Mouse (Mus musculus): ENCODE measurements around the gene Cyp2w1. TPM values are rescaled to one million over a fixed set of nuclear protein-coding genes. Genes with fewer than 3 reads are reported as not detected.

Gene Cyp2w1
- polyA plus RNA-seq, 1 experiment from 2014 or later: not detected

DNA sequence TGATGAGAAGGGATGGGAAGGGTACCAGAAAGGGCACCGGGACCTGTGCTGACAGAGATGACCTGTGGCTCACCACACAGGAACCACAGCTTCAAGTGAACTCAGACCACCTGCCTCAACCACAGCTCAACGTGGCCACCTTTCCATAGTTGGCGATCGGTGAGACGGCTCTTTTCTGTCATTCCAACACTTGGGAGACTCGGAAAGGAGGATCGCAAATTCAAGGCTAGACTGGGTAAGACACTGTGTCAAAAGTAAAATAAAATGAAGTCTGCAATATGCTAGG lies 25.8 kb downstream of the Cyp2w1 start:
- peak overlapping the region; percentile 100 for H3K27ac ChIP-seq (replicated peaks)
- H3K4me1 ChIP-seq (replicated peaks): peaks cover 92% of the 10 kb centered on the region

DNA sequence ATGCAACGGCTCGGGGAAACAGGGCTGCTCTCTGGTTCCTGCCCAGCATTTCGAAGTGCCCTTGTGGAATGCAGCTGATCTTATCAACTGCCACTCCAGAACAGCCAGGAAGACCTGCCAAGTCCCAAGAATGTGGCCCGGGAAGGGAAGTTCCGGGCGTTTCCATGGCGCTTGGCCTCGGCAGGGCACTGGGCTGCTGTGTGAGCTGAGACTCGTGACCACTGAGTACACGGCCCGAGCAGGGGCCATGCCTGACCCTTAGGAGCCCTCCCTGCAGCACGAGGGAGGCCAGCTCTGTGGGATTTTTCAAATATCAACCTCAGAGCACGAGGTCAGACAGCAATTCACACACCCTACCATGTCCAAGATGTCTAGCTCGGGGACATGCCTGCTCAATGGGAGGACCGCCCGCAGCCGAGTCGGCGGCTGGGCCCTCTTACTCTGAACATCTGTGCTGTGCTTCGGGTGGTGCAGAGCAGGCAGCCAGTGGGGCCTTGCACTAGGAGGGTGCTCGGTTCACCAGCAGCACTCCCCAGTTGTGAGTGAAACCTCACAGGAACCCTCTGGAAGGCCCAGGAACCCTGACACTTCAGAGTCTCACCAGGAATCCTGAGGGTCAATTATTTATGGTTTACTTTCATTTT lies 26.7 kb downstream of the Cyp2w1 start:
- H3K27me3 ChIP-seq: no peaks in the 10 kb centered on the region
- H3K4me2 ChIP-seq: peak overlapping the region; percentile 94
- no peak for ATAC-seq (ENCODE audit: insufficient read depth)
- peak overlapping the region; percentile 90 for H3K9ac ChIP-seq
- WGBS (ENCODE audit: insufficient replicate concordance): 15% methylated on average over 21 of the region's 21 CpGs
- peak overlapping the region; percentile 100 for H3K27ac ChIP-seq (replicated peaks)
- H3K4me1 ChIP-seq (replicated peaks): peaks cover 92% of the 10 kb centered on the region
- H3K36me3 ChIP-seq (replicated peaks): peaks cover 3% of the 10 kb centered on the region; the same call in 1 of the 2 replicates
- H3K4me3 ChIP-seq (replicated peaks): peak overlapping the region; percentile 91
- no peaks in the 10 kb centered on the region for H3K9me3 ChIP-seq (replicated peaks)

More for the DNA sequence above, 25.8 kb downstream of the Cyp2w1 start:
- no peaks in the 10 kb centered on the region for H3K36me3 ChIP-seq (replicated peaks)
- WGBS (ENCODE audit: insufficient replicate concordance): 55% methylated on average over 7 of the region's 7 CpGs
- no peaks in the 10 kb centered on the region for H3K27me3 ChIP-seq
- H3K9me3 ChIP-seq (replicated peaks): no peaks in the 10 kb centered on the region
- no peak for ATAC-seq (ENCODE audit: insufficient read depth)
- peak overlapping the region; percentile 21; the same call in 1 of the 2 replicates for H3K9ac ChIP-seq
- peak overlapping the region; percentile 47; the same call in 1 of the 2 replicates for H3K4me2 ChIP-seq
- no peak overlapping the region; the same call in 1 of the 2 replicates for H3K4me3 ChIP-seq (replicated peaks)

DNA sequence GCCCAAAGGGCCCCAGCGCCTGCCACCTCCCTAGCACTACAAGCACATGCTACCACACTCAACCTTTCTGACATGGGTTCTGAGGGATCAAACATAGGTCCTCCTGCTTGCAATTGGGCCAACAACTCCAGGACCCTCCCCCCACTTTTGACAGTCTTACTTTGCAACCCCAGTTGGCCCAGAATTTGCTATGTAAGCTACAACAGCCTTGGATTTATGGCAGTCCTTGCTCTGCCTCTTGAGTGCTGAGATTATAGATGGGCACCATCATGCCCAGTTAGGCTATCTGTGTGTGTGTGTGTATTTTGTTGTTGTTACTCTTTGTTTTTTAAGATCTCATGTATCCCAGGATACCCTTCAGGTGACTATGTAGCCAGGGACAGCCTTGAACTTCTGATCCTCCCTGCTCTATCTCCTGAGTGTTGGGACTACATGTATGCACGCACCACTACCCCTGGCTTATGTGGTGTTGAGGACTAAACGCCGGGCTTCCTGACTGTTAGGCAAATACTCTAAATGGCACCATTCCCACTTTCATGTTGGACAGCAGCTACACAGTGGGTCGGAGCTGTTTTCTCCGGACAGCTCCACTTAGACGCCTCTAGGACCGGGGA lies 27.5 kb downstream of the Cyp2w1 start:
- Histone ChIP-seq H3K27me3 (no peaks in the 10 kb centered on the region), H3K9me3 (replicated peaks) (no peaks in the 10 kb centered on the region), H3K4me3 (replicated peaks) (peak overlapping the region; percentile 91), H3K36me3 (replicated peaks) (peaks cover 10% of the 10 kb centered on the region), H3K4me1 (replicated peaks) (peaks cover 92% of the 10 kb centered on the region), H3K27ac (replicated peaks) (peak overlapping the region; percentile 100), H3K9ac (peak overlapping the region; percentile 90), H3K4me2 (peak overlapping the region; percentile 94)
- 5% methylated on average over 8 of the region's 8 CpGs for WGBS (ENCODE audit: insufficient replicate concordance)
- peak; percentile 1; the same call in 1 of the 2 replicates for ATAC-seq (ENCODE audit: insufficient read depth)

GRCm38 (mm10) chr5:139380385-139381248 lies 28.2 kb downstream of the Cyp2w1 start:
- Histone ChIP-seq H3K4me2 (peak overlapping the region; percentile 94), H3K36me3 (replicated peaks) (peaks cover 17% of the 10 kb centered on the region), H3K4me3 (replicated peaks) (peak overlapping the region; percentile 91), H3K27me3 (no peaks in the 10 kb centered on the region), H3K4me1 (replicated peaks) (peaks cover 92% of the 10 kb centered on the region), H3K9ac (peak overlapping the region; percentile 90), H3K27ac (replicated peaks) (peak overlapping the region; percentile 100), H3K9me3 (replicated peaks) (no peaks in the 10 kb centered on the region)
- ATAC-seq (ENCODE audit: insufficient read depth): peak; percentile 71
- WGBS (ENCODE audit: insufficient replicate concordance): under 1% methylated on average over 73 of the region's 73 CpGs

GRCm38 (mm10) chr5:139381586-139382513 lies 29.4 kb downstream of the Cyp2w1 start:
- Histone ChIP-seq H3K4me2 (peak overlapping the region; percentile 94), H3K4me1 (replicated peaks) (peaks cover 92% of the 10 kb centered on the region), H3K36me3 (replicated peaks) (peaks cover 26% of the 10 kb centered on the region), H3K27ac (replicated peaks) (peak overlapping the region; percentile 100), H3K9ac (peak overlapping the region; percentile 90), H3K9me3 (replicated peaks) (no peaks in the 10 kb centered on the region), H3K4me3 (replicated peaks) (peak overlapping the region; percentile 91), H3K27me3 (no peaks in the 10 kb centered on the region)
- WGBS (ENCODE audit: insufficient replicate concordance): 17% methylated on average over 18 of the region's 18 CpGs
- ATAC-seq (ENCODE audit: insufficient read depth): peak; percentile 58

DNA sequence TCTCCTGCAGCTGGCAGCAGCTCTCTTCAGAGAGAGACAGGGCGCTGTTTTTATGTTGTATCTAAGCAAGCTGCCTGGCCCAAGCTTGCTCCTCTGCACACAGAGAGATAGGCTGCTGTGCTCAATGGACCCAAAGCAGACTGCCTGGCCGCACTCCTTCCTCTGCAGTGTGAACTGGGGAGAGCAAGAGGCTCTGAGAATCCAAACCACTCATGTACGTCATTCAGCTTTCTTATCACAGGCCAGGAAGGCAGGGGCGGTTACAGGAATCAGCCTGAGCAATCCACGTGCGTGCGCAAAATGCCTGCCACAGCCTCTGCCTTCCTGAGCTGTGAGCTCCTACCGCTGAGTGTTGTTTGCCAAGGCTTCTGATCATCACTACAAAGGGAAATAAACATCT lies 30.3 kb downstream of the Cyp2w1 start:
- WGBS (ENCODE audit: insufficient replicate concordance): 6% methylated on average over 8 of the region's 8 CpGs
- peak; percentile 72 for ATAC-seq (ENCODE audit: insufficient read depth)
- H3K27me3 ChIP-seq: no peaks in the 10 kb centered on the region
- peak overlapping the region; percentile 100 for H3K27ac ChIP-seq (replicated peaks)
- no peaks in the 10 kb centered on the region for H3K9me3 ChIP-seq (replicated peaks)
- peak overlapping the region; percentile 90 for H3K9ac ChIP-seq
- peak overlapping the region; percentile 91 for H3K4me3 ChIP-seq (replicated peaks)
- H3K4me1 ChIP-seq (replicated peaks): peaks cover 92% of the 10 kb centered on the region
- peak overlapping the region; percentile 94 for H3K4me2 ChIP-seq
- peaks cover 27% of the 10 kb centered on the region for H3K36me3 ChIP-seq (replicated peaks)

- H3K27ac ChIP-seq (replicated peaks): peak overlapping the region; percentile 100
- no peaks in the 10 kb centered on the region for H3K9me3 ChIP-seq (replicated peaks)
- peaks cover 27% of the 10 kb centered on the region for H3K36me3 ChIP-seq (replicated peaks)
- whole genome bisulfite sequencing (ENCODE audit: insufficient replicate concordance): 32% methylated on average over 9 of the region's 9 CpGs
- H3K4me1 ChIP-seq (replicated peaks): peaks cover 92% of the 10 kb centered on the region
- H3K9ac ChIP-seq: peak overlapping the region; percentile 90
- H3K4me2 ChIP-seq: peak overlapping the region; percentile 94
- H3K27me3 ChIP-seq: no peaks in the 10 kb centered on the region
- no peak for ATAC-seq (ENCODE audit: insufficient read depth)
- peak overlapping the region; percentile 91 for H3K4me3 ChIP-seq (replicated peaks)
Measured at GRCm38 (mm10) chr5:139383234-139383633, 30.8 kb downstream of the Cyp2w1 start.

DNA sequence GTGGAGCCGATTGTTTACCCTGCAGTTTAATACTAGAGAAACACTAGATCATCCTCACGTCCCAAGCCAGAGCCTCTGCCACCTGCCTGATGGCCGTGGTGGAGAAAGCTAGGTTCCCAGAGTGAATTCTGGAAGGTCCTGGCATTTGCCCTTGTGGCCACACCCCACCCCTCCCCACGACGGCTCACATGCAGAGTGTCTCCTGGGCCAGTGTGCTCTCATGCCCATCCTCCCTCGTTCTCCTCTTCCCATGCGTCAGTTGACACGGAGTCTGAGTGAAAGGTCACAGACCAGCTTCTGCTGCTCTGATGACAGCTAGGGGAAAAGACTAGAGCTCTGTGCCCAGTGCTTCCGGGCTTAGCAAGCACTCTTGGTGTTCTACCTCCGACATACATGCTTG lies 32.1 kb downstream of the Cyp2w1 start:
- Histone ChIP-seq H3K4me1 (replicated peaks) (peaks cover 92% of the 10 kb centered on the region), H3K27me3 (no peaks in the 10 kb centered on the region), H3K9me3 (replicated peaks) (no peaks in the 10 kb centered on the region), H3K36me3 (replicated peaks) (peaks cover 27% of the 10 kb centered on the region), H3K4me3 (replicated peaks) (no peak overlapping the region), H3K9ac (peak overlapping the region; percentile 90; the same call in 1 of the 2 replicates), H3K27ac (replicated peaks) (peak overlapping the region; percentile 100), H3K4me2 (peak overlapping the region; percentile 94)
- WGBS (ENCODE audit: insufficient replicate concordance): 54% methylated on average over 10 of the region's 10 CpGs
- ATAC-seq (ENCODE audit: insufficient read depth): no peak

- Histone ChIP-seq H3K4me2 (peak overlapping the region; percentile 87), H3K36me3 (replicated peaks) (peaks cover 31% of the 10 kb centered on the region), H3K9me3 (replicated peaks) (no peaks in the 10 kb centered on the region), H3K27me3 (no peaks in the 10 kb centered on the region), H3K4me1 (replicated peaks) (peaks cover 94% of the 10 kb centered on the region), H3K4me3 (replicated peaks) (0 out of 2 replicates have a peak overlapping the region, but pooled peaks have one; percentile 1), H3K27ac (replicated peaks) (peak overlapping the region; percentile 100), H3K9ac (peak overlapping the region; percentile 46)
- ATAC-seq (ENCODE audit: insufficient read depth): no peak
- WGBS (ENCODE audit: insufficient replicate concordance): 84% methylated on average over 5 of the region's 5 CpGs
Measured at GRCm38 (mm10) chr5:139386047-139386446, 33.6 kb downstream of the Cyp2w1 start.
